Mouse (Mus musculus) midbrain, embryonic 10.5 days (tissue): Measurements from ENCODE around the gene 2010003K11Rik. TPM values are rescaled to one million over a fixed set of nuclear protein-coding genes. Genes with fewer than 3 reads are reported as not detected.
"Not testable (repeated sequence)": the region's sequence is repeated elsewhere in the genome, so short reads cannot be mapped to it uniquely, and the experiment has no call there.

ENCODE experiments used
- DNase-seq: peaks from one replicate; pipeline ENCODE4 v3.0.0-alpha.2; 2017; ENCODE audit warnings: low spot score
- H3K27ac ChIP-seq: fragments of 300-500 bp; sonication (generic); replicated peaks from 2 replicates; pipeline ENCODE4 v1.5.1; 2016; ENCODE audit warnings: mild to moderate bottlenecking
- H3K27me3 ChIP-seq: fragments of 300-500 bp; sonication (generic); 2 replicates; pipeline ENCODE4 v1.6.1; 2016; ENCODE audit warnings: low read depth, mild to moderate bottlenecking; ENCODE audit not compliant: poor library complexity, severe bottlenecking
- H3K36me3 ChIP-seq: fragments of 300-500 bp; sonication (generic); 2 replicates; pipeline ENCODE4 v1.6.1; 2016; ENCODE audit warnings: mild to moderate bottlenecking, moderate library complexity
- H3K4me1 ChIP-seq: fragments of 300-500 bp; sonication (generic); 2 replicates; pipeline ENCODE4 v1.6.1; 2016
- H3K4me3 ChIP-seq: fragments of 300-500 bp; sonication (generic); 2 replicates; pipeline ENCODE4 v1.5.1; 2016; ENCODE audit warnings: mild to moderate bottlenecking, moderate library complexity
- H3K9me3 ChIP-seq: fragments of 300-500 bp; sonication (generic); replicated peaks from 2 replicates; pipeline ENCODE4 v1.6.1; 2016; ENCODE audit warnings: mild to moderate bottlenecking
- WGBS: fragments of 180-500 bp; shearing (Covaris S2); methylation state at CpG from one replicate; pipeline ENCODE4 v1.1.7; 2016; 5-methylcytosine and 5-hydroxymethylcytosine counted together
- polyA plus RNA-seq: library from polyadenylated mRNA; unstranded; fragments of >200 nt; fragmentation: Nextera tagmentation; extraction: Ambion mirVana; gene quantifications from 2 replicates; pipeline ENCODE4 v1.2.1, GENCODE M21; 2016

Gene 2010003K11Rik
- polyA plus RNA-seq, 1 experiment from 2014 or later: not detected

DNA sequence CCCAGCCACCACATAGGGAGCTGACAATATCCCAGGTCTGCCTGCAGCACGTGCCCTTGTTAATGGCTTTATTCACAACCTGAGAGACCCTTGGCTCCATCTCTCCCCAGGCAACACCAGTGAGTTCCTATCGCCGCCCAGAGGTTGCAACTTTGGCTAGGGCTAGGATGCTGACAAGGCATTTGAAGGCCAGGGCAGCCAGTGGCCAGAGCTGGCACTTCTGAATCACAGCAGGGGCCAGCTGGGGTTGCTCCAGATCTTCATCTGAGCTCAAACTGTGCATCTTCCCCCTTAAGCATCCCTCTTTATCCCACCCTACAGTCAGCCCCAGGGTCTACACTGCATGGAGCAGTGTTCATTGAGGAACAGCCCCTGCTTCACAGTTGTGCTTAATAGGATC, 23.6 kb downstream of the 2010003K11Rik start:
- no peak overlapping the region for H3K27ac ChIP-seq
- peaks cover 55% of the 10 kb centered on the region for H3K27me3 ChIP-seq
- no peaks in the 10 kb centered on the region for H3K9me3 ChIP-seq
- H3K4me3 ChIP-seq: no peak overlapping the region
- DNase-seq: no peak
- 55% methylated on average over 3 of the region's 3 CpGs for WGBS
- no peaks in the 10 kb centered on the region for H3K36me3 ChIP-seq
- peaks cover 13% of the 10 kb centered on the region for H3K4me1 ChIP-seq

DNA sequence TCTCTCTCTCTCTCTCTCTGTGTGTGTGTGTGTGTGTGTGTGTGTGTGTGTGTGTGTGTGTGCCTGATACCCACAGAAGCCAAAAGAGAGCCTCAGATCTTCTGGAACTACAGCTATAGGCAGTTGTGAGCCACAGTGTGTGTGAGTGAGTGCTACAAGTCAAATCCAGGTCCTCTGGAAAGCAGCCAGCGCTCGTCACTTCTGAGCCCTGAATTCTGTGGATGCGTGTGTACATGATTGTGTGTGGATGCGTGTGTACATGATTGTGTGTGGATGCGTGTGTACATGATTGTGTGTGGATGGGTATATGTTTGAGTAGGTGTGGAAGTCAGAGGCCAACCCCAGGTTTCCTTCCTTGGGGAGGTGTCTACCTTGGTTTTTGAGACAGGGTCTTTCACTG, 24.8 kb downstream of the 2010003K11Rik start:
- peaks cover 47% of the 10 kb centered on the region for H3K27me3 ChIP-seq
- peaks cover 13% of the 10 kb centered on the region for H3K4me1 ChIP-seq
- H3K36me3 ChIP-seq: no peaks in the 10 kb centered on the region
- WGBS: 90% methylated on average over 5 of the region's 5 CpGs
- no peak overlapping the region for H3K4me3 ChIP-seq
- no peak overlapping the region for H3K27ac ChIP-seq
- H3K9me3 ChIP-seq: no peaks in the 10 kb centered on the region
- no peak for DNase-seq

DNA sequence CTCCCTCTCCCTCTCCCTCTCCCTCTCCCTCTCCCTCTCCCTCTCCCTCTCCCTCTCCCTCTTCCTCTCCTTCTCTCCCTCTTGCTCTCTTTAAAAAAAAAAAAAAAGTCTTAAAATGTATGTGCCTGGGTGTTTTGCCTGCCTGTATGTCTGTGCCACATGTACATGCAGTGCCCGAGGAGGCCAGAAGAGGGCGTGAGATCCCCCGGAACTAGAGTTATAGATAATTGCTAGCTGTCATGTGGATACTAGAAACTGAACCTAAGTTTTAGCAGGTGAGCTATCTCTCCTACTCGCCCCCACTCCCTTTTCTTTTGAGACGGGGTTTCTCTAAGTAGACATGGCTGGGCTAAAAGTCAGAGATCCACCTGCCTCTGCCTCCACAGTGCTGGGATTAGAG, 30.0 kb downstream of the 2010003K11Rik start:
- WGBS: 31% methylated on average over 5 of the region's 5 CpGs
- Histone ChIP-seq H3K27me3 (no peaks in the 10 kb centered on the region), H3K4me3 (no peak overlapping the region), H3K27ac (no peak overlapping the region), H3K36me3 (no peaks in the 10 kb centered on the region), H3K9me3 (no peaks in the 10 kb centered on the region), H3K4me1 (no peaks in the 10 kb centered on the region)
- DNase-seq: no peak

DNA sequence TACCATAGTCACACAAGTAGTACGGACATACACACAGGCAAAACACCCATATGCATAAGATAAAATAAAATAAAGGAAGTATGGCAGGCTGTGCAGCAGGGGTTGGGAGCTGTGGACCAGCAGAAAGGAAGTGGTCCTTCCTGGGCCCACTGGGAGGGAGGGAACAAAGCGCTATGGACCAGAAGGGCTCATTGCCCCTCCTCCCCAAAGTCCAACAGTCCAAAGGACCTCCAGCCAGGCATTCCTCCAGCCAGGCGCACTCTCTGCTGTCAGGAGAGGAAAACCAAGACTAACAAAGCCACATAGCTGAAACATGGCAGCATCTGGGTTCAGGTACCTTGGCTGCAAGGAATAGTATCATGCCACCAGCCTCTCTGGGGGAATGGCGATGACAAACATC, 33.7 kb downstream of the 2010003K11Rik start:
- no peak overlapping the region for H3K27ac ChIP-seq
- no peaks in the 10 kb centered on the region for H3K4me1 ChIP-seq
- H3K4me3 ChIP-seq: no peak overlapping the region
- WGBS: 87% methylated on average over 4 of the region's 4 CpGs
- DNase-seq: no peak
- no peaks in the 10 kb centered on the region for H3K27me3 ChIP-seq
- no peaks in the 10 kb centered on the region for H3K36me3 ChIP-seq
- no peaks in the 10 kb centered on the region for H3K9me3 ChIP-seq

DNA sequence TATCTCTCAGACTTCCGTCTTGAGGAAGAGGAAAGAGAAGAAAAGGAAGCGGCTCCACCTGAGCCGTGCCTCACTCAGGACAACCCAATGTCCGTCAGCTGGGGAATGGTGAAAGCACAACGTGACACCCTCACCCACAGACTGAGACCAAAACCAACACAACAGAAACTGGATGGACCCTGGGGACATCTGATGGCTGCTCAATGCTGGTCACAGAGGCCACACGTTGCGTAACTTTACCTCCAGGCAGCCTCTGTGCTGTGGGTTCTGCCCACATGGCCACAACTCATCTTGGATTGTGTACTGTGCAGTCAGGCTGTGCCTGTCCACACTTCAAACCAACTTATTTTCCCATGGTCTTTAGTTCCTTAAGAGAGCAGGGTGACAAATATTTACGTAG, 36.4 kb downstream of the 2010003K11Rik start:
- Histone ChIP-seq H3K4me1 (no peaks in the 10 kb centered on the region), H3K4me3 (no peak overlapping the region), H3K27ac (no peak overlapping the region), H3K9me3 (no peaks in the 10 kb centered on the region), H3K27me3 (0 out of 2 replicates have a peak, but pooled peaks cover under 1% of the 10 kb centered on the region), H3K36me3 (no peaks in the 10 kb centered on the region)
- DNase-seq: no peak
- 89% methylated on average over 8 of the region's 8 CpGs for WGBS

DNA sequence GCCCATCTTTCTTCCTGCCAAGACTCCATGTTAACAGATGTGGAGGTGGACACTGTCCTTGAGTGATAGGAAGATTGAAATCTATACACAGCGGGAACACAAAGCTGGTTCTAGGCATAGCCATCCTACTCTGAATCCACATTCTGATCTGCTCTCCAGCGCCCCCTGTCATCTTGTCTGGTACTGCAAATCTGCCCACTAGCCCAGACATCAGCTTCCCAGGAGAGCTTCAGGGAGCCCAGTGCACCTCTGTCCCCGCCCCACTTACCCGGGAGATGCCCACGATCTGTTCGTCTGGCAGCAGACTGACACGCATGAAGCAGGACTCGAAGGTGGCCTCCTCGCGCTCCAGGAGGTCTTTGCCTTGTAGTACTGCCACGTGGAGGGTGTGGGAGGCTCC, 42.2 kb downstream of the 2010003K11Rik start:
- 10% methylated on average over 11 of the region's 11 CpGs for WGBS
- peak; percentile 65 for DNase-seq
- H3K9me3 ChIP-seq: no peaks in the 10 kb centered on the region
- no peaks in the 10 kb centered on the region for H3K36me3 ChIP-seq
- H3K27ac ChIP-seq: no peak overlapping the region
- peaks cover 7% of the 10 kb centered on the region; the same call in 1 of the 2 replicates for H3K27me3 ChIP-seq
- 0 out of 2 replicates have a peak overlapping the region, but pooled peaks have one; percentile 4 for H3K4me3 ChIP-seq
- H3K4me1 ChIP-seq: peaks cover 20% of the 10 kb centered on the region

DNA sequence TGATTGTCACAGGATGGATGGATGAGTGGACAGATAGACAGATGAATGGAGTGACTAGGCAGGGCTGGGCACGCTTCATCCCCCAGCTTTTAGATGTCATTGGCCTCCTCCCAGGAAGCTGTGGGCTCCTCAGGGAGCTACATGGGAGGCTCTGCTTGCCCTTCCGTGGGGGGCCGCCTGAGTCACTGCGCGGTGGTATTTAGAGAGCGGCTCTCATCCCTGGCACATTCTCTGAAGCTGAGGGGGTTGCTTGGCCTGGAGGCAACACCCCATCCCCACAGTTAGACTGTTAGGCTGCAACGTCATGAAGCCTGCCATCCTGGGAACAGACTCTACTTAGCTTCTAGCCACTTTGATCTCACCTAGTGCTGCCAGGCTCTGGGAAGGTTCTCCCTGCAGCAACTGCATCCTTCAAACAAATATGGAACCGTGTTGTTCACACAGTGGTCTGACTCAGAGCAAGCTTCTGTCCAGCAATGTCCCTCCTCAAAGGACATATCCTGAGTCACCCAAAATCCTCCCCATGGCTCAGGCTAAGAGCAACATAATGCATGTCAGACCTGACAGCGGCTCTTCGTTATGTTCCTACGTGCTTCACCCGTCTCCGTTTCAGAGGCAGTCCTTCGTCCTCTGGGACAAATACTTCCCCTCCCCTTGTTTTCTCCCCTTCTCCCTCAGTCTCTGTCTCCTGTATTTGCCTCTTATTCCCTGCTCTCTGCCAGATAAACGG, 43.1 kb downstream of the 2010003K11Rik start:
- H3K27ac ChIP-seq: no peak overlapping the region
- H3K36me3 ChIP-seq: no peaks in the 10 kb centered on the region
- peaks cover 7% of the 10 kb centered on the region; the same call in 1 of the 2 replicates for H3K27me3 ChIP-seq
- DNase-seq: no peak
- peaks cover 25% of the 10 kb centered on the region for H3K4me1 ChIP-seq
- no peaks in the 10 kb centered on the region for H3K9me3 ChIP-seq
- WGBS: 85% methylated on average over 15 of the region's 15 CpGs
- H3K4me3 ChIP-seq: no peak overlapping the region

DNA sequence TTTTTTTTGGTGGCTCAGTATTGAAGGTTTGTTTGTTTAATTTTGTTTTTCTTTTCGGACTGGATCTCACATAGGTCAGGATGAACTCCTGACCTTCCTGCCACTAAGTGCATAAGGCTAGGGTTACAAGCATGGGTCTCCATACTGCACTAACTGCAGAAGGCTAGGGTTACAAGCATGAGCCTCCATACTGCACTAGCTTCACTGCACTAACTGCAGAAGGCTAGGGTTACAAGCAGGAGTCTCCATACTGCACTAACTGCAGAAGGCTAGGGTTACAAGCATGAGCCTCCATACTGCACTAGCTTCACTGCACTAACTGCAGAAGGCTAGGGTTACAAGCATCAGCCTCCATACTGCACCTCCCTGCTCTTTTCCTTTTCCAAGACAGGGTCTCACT, 44.3 kb downstream of the 2010003K11Rik start:
- peaks cover 25% of the 10 kb centered on the region for H3K4me1 ChIP-seq
- DNase-seq, H3K4me3 ChIP-seq, H3K27ac ChIP-seq, H3K9me3 ChIP-seq, H3K27me3 ChIP-seq, H3K36me3 ChIP-seq: not testable (repeated sequence)
- WGBS: 67% methylated on average over 1 of the region's 1 CpGs

DNA sequence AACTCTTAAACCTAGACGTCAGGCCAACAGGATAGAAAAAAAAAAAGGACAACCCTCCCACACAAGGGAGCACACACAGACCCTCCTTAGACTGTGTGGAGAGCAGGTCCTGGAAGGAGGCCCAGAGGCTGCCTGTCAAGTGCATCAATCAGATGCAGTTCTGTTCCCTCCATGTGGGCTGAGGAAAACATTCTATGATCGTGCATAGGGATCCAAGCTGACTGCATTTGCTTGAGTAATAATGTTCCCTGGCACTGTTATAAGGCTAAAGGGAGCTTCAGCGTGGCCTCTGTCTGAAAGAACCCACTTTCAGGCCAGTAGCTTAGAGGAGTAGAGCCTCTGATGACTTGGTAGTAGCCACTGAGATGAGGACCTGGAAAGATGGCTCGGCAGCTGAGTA, 45.9 kb downstream of the 2010003K11Rik start:
- H3K4me3 ChIP-seq: no peak overlapping the region
- H3K4me1 ChIP-seq: peaks cover 25% of the 10 kb centered on the region
- H3K36me3 ChIP-seq: no peaks in the 10 kb centered on the region
- 42% methylated on average over 4 of the region's 4 CpGs for whole genome bisulfite sequencing
- H3K27ac ChIP-seq: no peak overlapping the region
- no peaks in the 10 kb centered on the region for H3K9me3 ChIP-seq
- H3K27me3 ChIP-seq: peaks cover 7% of the 10 kb centered on the region; the same call in 1 of the 2 replicates
- no peak for DNase-seq

DNA sequence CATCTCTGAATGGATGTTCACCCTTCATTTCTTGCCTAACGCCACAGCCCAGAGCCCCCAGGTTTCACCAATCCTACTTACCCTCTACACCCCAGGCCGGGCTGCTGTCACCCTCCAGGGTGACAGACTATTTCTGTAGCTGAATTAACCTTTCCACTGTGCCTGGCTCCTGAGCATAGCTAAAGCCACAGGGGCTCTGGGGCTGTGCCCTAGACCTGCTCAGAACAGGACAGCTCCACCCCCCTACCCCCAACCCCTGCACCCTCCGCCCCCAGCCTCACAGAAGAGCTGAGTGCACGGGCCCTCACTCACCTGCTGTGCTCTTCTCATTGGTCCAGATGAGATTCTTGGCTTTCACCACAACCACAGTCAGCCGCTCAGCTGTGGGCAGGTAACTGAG, 46.4 kb downstream of the 2010003K11Rik start:
- WGBS: 19% methylated on average over 5 of the region's 5 CpGs
- peaks cover 25% of the 10 kb centered on the region for H3K4me1 ChIP-seq

DNA sequence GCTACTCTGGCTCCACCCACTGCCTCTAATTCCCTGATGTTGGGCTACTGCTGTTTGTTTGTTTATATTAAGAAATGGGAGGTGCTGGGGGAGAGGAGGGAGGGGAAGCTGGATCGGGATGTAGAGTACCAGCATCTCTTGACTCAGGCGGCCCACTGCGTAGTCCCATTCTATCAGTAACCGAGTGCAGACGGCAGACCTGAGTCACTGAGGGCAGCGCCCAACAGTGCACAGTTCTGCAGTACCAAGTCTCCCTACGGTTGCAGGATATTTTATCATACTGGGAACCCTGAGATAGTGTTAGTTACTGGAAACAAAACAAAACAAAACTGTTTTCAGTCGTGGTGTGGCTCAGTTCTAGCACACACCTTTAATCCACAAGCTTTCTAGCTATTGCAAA, 47.3 kb downstream of the 2010003K11Rik start:
- DNase-seq: no peak
- Histone ChIP-seq H3K36me3 (no peaks in the 10 kb centered on the region), H3K27me3 (no peaks in the 10 kb centered on the region), H3K4me3 (no peak overlapping the region), H3K9me3 (no peaks in the 10 kb centered on the region), H3K4me1 (peaks cover 18% of the 10 kb centered on the region), H3K27ac (no peak overlapping the region)
- 61% methylated on average over 8 of the region's 8 CpGs for WGBS

More for the DNA sequence above, 46.4 kb downstream of the 2010003K11Rik start:
- DNase-seq: no peak
- no peaks in the 10 kb centered on the region for H3K36me3 ChIP-seq
- H3K9me3 ChIP-seq: no peaks in the 10 kb centered on the region
- H3K27me3 ChIP-seq: peaks cover 7% of the 10 kb centered on the region; the same call in 1 of the 2 replicates
- H3K4me3 ChIP-seq: no peak overlapping the region
- no peak overlapping the region for H3K27ac ChIP-seq

DNA sequence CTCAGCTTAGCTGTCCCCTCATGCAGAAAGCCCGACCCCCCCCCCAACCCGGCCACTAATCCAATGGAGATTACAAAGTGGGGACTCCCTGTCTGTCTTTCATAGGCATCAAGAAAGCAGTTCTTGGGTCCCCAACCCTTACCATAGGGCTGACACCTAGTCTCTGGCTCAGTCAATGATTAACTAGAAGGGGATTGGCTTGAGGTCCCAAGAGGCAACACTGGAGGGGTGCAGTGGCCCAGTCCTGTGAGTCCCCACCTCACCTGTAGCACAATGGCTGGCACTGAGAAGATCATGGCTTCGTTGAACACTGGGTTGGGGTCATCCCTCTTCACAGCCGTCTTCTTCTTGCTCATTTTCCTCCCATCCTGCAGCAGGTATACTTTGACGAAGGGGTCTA, 47.7 kb downstream of the 2010003K11Rik start:
- Histone ChIP-seq H3K4me1 (peaks cover 18% of the 10 kb centered on the region), H3K27me3 (no peaks in the 10 kb centered on the region), H3K36me3 (no peaks in the 10 kb centered on the region), H3K27ac (no peak overlapping the region), H3K9me3 (no peaks in the 10 kb centered on the region), H3K4me3 (no peak overlapping the region)
- WGBS: 58% methylated on average over 5 of the region's 5 CpGs
- no peak for DNase-seq

DNA sequence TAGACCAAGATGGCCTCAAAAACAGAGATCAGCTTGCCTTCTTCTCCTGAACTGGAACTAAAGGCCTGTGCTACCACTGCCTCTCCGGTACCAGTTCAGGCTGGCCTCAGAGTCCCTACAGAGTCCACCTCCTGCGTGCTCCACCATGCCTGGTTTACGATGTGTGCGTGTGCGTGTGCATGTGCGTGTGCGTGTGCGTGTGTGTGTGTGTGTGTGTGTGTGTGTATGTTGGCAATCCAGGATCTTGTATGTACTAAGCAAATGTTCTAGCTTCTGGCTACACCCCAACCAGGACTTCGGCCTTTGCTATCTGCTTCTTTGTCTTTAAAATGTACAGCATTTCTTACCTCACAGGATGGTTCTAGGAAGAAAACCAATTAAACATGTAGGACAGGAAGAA, 49.2 kb downstream of the 2010003K11Rik start:
- Histone ChIP-seq H3K27me3 (no peaks in the 10 kb centered on the region), H3K4me1 (peaks cover 18% of the 10 kb centered on the region), H3K9me3 (no peaks in the 10 kb centered on the region), H3K27ac (no peak overlapping the region), H3K4me3 (no peak overlapping the region), H3K36me3 (no peaks in the 10 kb centered on the region)
- DNase-seq: no peak
- 97% methylated on average over 9 of the region's 9 CpGs for WGBS
